In genomic region chr1:76575487-76575886, GRCm38 (mm10) we compare ENCODE assay signal across 16 mouse cellular contexts.
DNase-seq lines count a peak whose midpoint lies in the region; ATAC-seq and TF ChIP-seq lines count a peak whose summit lies in the region.
"Had no signal": no experiment of that assay in that cellular context is flagged by ENCODE, and none has a peak within 500 bp of the region (broad histone marks: within the 10 kb centered on the region; RNA-seq: fewer than 3 reads in every experiment).

No protein-coding gene starts in this region.

- no peak overlapping the region for H3K4me3 ChIP-seq in hindbrain, embryonic 16.5 days (ENCODE audit: low read length)
- no peak overlapping the region for H3K4me3 ChIP-seq in hindbrain, embryonic 14.5 days (replicated peaks; ENCODE audit: low read length)
- no peak overlapping the region for H3K4me3 ChIP-seq in midbrain, embryonic 14.5 days (replicated peaks; ENCODE audit: low read depth, low read length)
- H3K4me3 ChIP-seq in midbrain, embryonic 11.5 days (ENCODE audit: low read depth, low read length) = no peak overlapping the region
- no peak overlapping the region for H3K4me3 ChIP-seq in forebrain, postnatal 0 days (ENCODE audit: low read depth, low read length)
- H3K4me3 ChIP-seq: embryonic facial prominence, embryonic 15.5 days; midbrain, embryonic 10.5 days had no signal

- no peak for DNase-seq in hindbrain, embryonic 14.5 days (ENCODE audit: low spot score)
- peak; percentile 15 for DNase-seq in midbrain, embryonic 14.5 days
- no peak for DNase-seq in midbrain, embryonic 11.5 days (ENCODE audit: low spot score, missing footprints)
- peak; percentile 5 for DNase-seq in cerebellum, adult 9-11 months
- peak; percentile 53 for DNase-seq in forebrain, postnatal 0 days
- DNase-seq in spleen, postnatal 36 days (ENCODE audit: low spot score in 2 of 2) = no peak
- DNase-seq in thymus, postnatal 4 days = no peak
- DNase-seq: adrenal gland, adult 2 months; liver, postnatal 0 days; thymus, postnatal 14 days had no signal

- H3K4me2 ChIP-seq in hindbrain, embryonic 16.5 days (ENCODE audit: low read length) = no peak overlapping the region
- H3K4me2 ChIP-seq in hindbrain, embryonic 14.5 days (replicated peaks) = no peak overlapping the region
- no peak overlapping the region for H3K4me2 ChIP-seq in midbrain, embryonic 14.5 days (ENCODE audit: low read length)
- no peak overlapping the region for H3K4me2 ChIP-seq in midbrain, embryonic 11.5 days
- H3K4me2 ChIP-seq in forebrain, postnatal 0 days (ENCODE audit: low read depth) = no peak overlapping the region
- H3K4me2 ChIP-seq: embryonic facial prominence, embryonic 15.5 days; heart, embryonic 11.5 days had no signal

- H3K9me3 ChIP-seq in hindbrain, embryonic 16.5 days (ENCODE audit: control insufficient read depth, low read length) = no peaks in the 10 kb centered on the region
- H3K9me3 ChIP-seq in hindbrain, embryonic 14.5 days (ENCODE audit: control insufficient read depth, low read length) = no peaks in the 10 kb centered on the region
- no peaks in the 10 kb centered on the region for H3K9me3 ChIP-seq in midbrain, embryonic 14.5 days (ENCODE audit: control insufficient read depth, low read length)
- H3K9me3 ChIP-seq in midbrain, embryonic 11.5 days (ENCODE audit: control insufficient read depth, low read length) = no peaks in the 10 kb centered on the region
- no peaks in the 10 kb centered on the region for H3K9me3 ChIP-seq in forebrain, postnatal 0 days (ENCODE audit: low read length)
- H3K9me3 ChIP-seq: embryonic facial prominence, embryonic 15.5 days; midbrain, embryonic 10.5 days had no signal

- H3K4me1 ChIP-seq in hindbrain, embryonic 16.5 days (ENCODE audit: control insufficient read depth, insufficient read depth, low read depth, low read length) = no peaks in the 10 kb centered on the region; the same call in 1 of the 2 replicates
- no peaks in the 10 kb centered on the region for H3K4me1 ChIP-seq in hindbrain, embryonic 14.5 days (replicated peaks; ENCODE audit: control insufficient read depth, insufficient read depth, low read length)
- no peaks in the 10 kb centered on the region for H3K4me1 ChIP-seq in midbrain, embryonic 14.5 days (ENCODE audit: control insufficient read depth, insufficient read depth, low read length)
- H3K4me1 ChIP-seq in midbrain, embryonic 11.5 days (ENCODE audit: control insufficient read depth, insufficient read depth, low read length) = no peaks in the 10 kb centered on the region
- H3K4me1 ChIP-seq in forebrain, postnatal 0 days (ENCODE audit: insufficient read depth) = no peaks in the 10 kb centered on the region
- H3K4me1 ChIP-seq: embryonic facial prominence, embryonic 15.5 days; midbrain, embryonic 10.5 days had no signal

- 44% methylated on average over 5 of the region's 5 CpGs for WGBS in hindbrain, embryonic 16.5 days
- 56% methylated on average over 5 of the region's 5 CpGs for WGBS in hindbrain, embryonic 14.5 days
- 84% methylated on average over 5 of the region's 5 CpGs for WGBS in midbrain, embryonic 14.5 days
- WGBS in midbrain, embryonic 11.5 days = 88% methylated on average over 5 of the region's 5 CpGs
- WGBS in forebrain, postnatal 0 days = 36% methylated on average over 5 of the region's 5 CpGs

- H3K27ac ChIP-seq in hindbrain, embryonic 16.5 days (ENCODE audit: low read depth, low read length) = no peak overlapping the region
- H3K27ac ChIP-seq in hindbrain, embryonic 14.5 days = no peak overlapping the region
- no peak overlapping the region for H3K27ac ChIP-seq in midbrain, embryonic 14.5 days (replicated peaks; ENCODE audit: low read depth, low read length)
- H3K27ac ChIP-seq in midbrain, embryonic 11.5 days (ENCODE audit: low read depth, low read length) = no peak overlapping the region
- no peak overlapping the region for H3K27ac ChIP-seq in forebrain, postnatal 0 days (ENCODE audit: low read depth, low read length)
- H3K27ac ChIP-seq: embryonic facial prominence, embryonic 15.5 days; midbrain, embryonic 10.5 days had no signal

- no peak overlapping the region for H3K9ac ChIP-seq in hindbrain, embryonic 16.5 days (ENCODE audit: low read depth, low read length)
- no peak overlapping the region for H3K9ac ChIP-seq in hindbrain, embryonic 14.5 days
- H3K9ac ChIP-seq in midbrain, embryonic 14.5 days (replicated peaks; ENCODE audit: low read length) = no peak overlapping the region
- no peak overlapping the region for H3K9ac ChIP-seq in midbrain, embryonic 11.5 days (ENCODE audit: low read length)
- no peak overlapping the region for H3K9ac ChIP-seq in forebrain, postnatal 0 days
- H3K9ac ChIP-seq: embryonic facial prominence, embryonic 15.5 days; liver, postnatal 0 days had no signal

- TF ChIP-seq CTCF in forebrain, postnatal 0 days (IDR thresholded peaks at IDR 0.05; ENCODE audit: low read depth) = no peak

- peak; percentile 79 for ATAC-seq in hindbrain, embryonic 16.5 days
- no peak for ATAC-seq in hindbrain, embryonic 14.5 days (ENCODE audit: low FRiP score)
- ATAC-seq in midbrain, embryonic 14.5 days (ENCODE audit: low FRiP score, low TSS enrichment) = no peak
- ATAC-seq in midbrain, embryonic 11.5 days (ENCODE audit: low FRiP score) = no peak
- peak; percentile 32 for ATAC-seq in forebrain, postnatal 0 days
- ATAC-seq: inflammation-experienced regulatory T-cells, adult 6 months; liver, postnatal 0 days had no signal

- H3K27me3 ChIP-seq in hindbrain, embryonic 16.5 days (replicated peaks; ENCODE audit: control insufficient read depth, insufficient read depth, low read length) = no peaks in the 10 kb centered on the region
- H3K27me3 ChIP-seq in hindbrain, embryonic 14.5 days (ENCODE audit: control insufficient read depth, insufficient read depth, low read length) = no peaks in the 10 kb centered on the region
- no peaks in the 10 kb centered on the region for H3K27me3 ChIP-seq in midbrain, embryonic 14.5 days (ENCODE audit: control insufficient read depth, insufficient read depth, low read length)
- no peaks in the 10 kb centered on the region for H3K27me3 ChIP-seq in midbrain, embryonic 11.5 days (ENCODE audit: control insufficient read depth, insufficient read depth, low read length)
- H3K27me3 ChIP-seq in forebrain, postnatal 0 days (ENCODE audit: insufficient read depth, low read length) = no peaks in the 10 kb centered on the region
- H3K27me3 ChIP-seq: embryonic facial prominence, embryonic 15.5 days had no signal

- no peaks in the 10 kb centered on the region for H3K36me3 ChIP-seq in hindbrain, embryonic 16.5 days (ENCODE audit: control insufficient read depth, insufficient read depth, low read length)
- H3K36me3 ChIP-seq in hindbrain, embryonic 14.5 days (replicated peaks; ENCODE audit: control insufficient read depth, insufficient read depth) = no peaks in the 10 kb centered on the region
- no peaks in the 10 kb centered on the region for H3K36me3 ChIP-seq in midbrain, embryonic 14.5 days (ENCODE audit: control insufficient read depth, insufficient read depth, low read length)
- no peaks in the 10 kb centered on the region for H3K36me3 ChIP-seq in midbrain, embryonic 11.5 days (ENCODE audit: control insufficient read depth, insufficient read depth, low read length)
- H3K36me3 ChIP-seq in forebrain, postnatal 0 days (ENCODE audit: insufficient read depth) = no peaks in the 10 kb centered on the region
- H3K36me3 ChIP-seq: embryonic facial prominence, embryonic 15.5 days; G1E; midbrain, embryonic 10.5 days had no signal

Comparison
In these comparisons a context has a peak if more than half of its experiments do, and no peak if none do; other contexts are left out.
1. ATAC-seq: peak in hindbrain, embryonic 16.5 days (single experiment) and forebrain, postnatal 0 days (single experiment); none in hindbrain, embryonic 14.5 days (single experiment), midbrain, embryonic 14.5 days (single experiment) and midbrain, embryonic 11.5 days (single experiment).
2. DNase-seq: peak in midbrain, embryonic 14.5 days (single experiment), cerebellum, adult 9-11 months (single experiment) and forebrain, postnatal 0 days (single experiment); none in hindbrain, embryonic 14.5 days (single experiment), midbrain, embryonic 11.5 days (single experiment), spleen, postnatal 36 days (0 of 2) and thymus, postnatal 4 days (single experiment).